Mouse (Mus musculus): Measurements from ENCODE around the gene Fnbp1.

DNA sequence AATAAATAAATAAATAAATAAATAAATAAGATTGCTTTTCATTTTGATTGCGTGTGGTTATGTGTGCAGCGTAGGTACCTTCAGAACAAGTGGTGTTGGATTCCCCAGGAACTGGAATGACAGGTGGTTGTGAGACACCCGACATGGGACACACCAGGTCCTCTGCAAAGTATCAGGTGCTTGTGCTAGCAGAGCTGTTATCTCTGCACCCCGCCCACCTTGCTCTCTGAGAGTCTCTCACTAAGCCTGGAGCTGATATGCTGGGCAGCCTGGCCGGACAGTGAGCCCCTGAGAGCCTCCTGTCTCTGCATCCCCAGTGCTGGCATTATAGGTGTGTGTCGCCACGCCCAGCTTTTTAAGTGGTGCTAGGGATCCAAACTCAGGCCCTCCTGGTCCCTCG lies 58.4 kb downstream of the Fnbp1 start:
- TF ChIP-seq GATA1 (IDR thresholded peaks at IDR 0.05; ENCODE audit: borderline replicate concordance, low read length) = no peak
- TF ChIP-seq CTCF (IDR thresholded peaks at IDR 0.05; ENCODE audit: low read depth, low read length) = no peak
- no peak for TF ChIP-seq TAL1 (conservative IDR thresholded peaks at IDR 0.05; ENCODE audit: low read depth, low read length)

Measured in G1E (cell line).